Mouse (Mus musculus): ENCODE results near the gene Rab6b. TPM values are rescaled to one million over a fixed set of nuclear protein-coding genes. Genes with fewer than 3 reads are reported as not detected.

Rab6b gene
- 0.51 and 0.64 TPM in 2 replicates for total RNA-seq (2015)
- total RNA-seq (2017): 0.04 and 0.10 TPM in 2 replicates

- ATAC-seq (replicated peaks; ENCODE audit: poor library complexity): peak; percentile 34
Measured at GRCm38 (mm10) chr9:103111621-103112470, at the start of gene Rab6b. Gene Rab6b (plus strand): TSS chr9:103111787.

- no peak for ATAC-seq (replicated peaks; ENCODE audit: poor library complexity)
Measured at GRCm38 (mm10) chr9:103063591-103063990, 48.0 kb upstream of the Rab6b start.

GRCm38 (mm10) chr9:103066845-103067244 lies 44.7 kb upstream of the Rab6b start:
- no peak for ATAC-seq (replicated peaks; ENCODE audit: poor library complexity)

GRCm38 (mm10) chr9:103067651-103068050 lies 43.9 kb upstream of the Rab6b start:
- ATAC-seq (replicated peaks; ENCODE audit: poor library complexity): no peak

- ATAC-seq (replicated peaks; ENCODE audit: poor library complexity): no peak
Measured at GRCm38 (mm10) chr9:103068769-103069168, 42.8 kb upstream of the Rab6b start.

GRCm38 (mm10) chr9:103071541-103072203 lies 39.9 kb upstream of the Rab6b start:
- no peak for ATAC-seq (replicated peaks; ENCODE audit: poor library complexity)

- ATAC-seq (replicated peaks; ENCODE audit: poor library complexity): no peak
Measured at GRCm38 (mm10) chr9:103072204-103072599, 39.4 kb upstream of the Rab6b start.

- no peak for ATAC-seq (replicated peaks; ENCODE audit: poor library complexity)
Measured at GRCm38 (mm10) chr9:103072926-103073515, 38.6 kb upstream of the Rab6b start.

- no peak for ATAC-seq (replicated peaks; ENCODE audit: poor library complexity)
Measured at GRCm38 (mm10) chr9:103076836-103077531, 34.6 kb upstream of the Rab6b start.

GRCm38 (mm10) chr9:103078194-103078691 lies 33.3 kb upstream of the Rab6b start:
- peak; percentile 65 for ATAC-seq (replicated peaks; ENCODE audit: poor library complexity)

- no peak for ATAC-seq (replicated peaks; ENCODE audit: poor library complexity)
Measured at GRCm38 (mm10) chr9:103080211-103080610, 31.4 kb upstream of the Rab6b start.

GRCm38 (mm10) chr9:103082246-103082975 lies 29.2 kb upstream of the Rab6b start:
- no peak for ATAC-seq (replicated peaks; ENCODE audit: poor library complexity)

- ATAC-seq (replicated peaks; ENCODE audit: poor library complexity): no peak
Measured at GRCm38 (mm10) chr9:103083405-103083804, 28.2 kb upstream of the Rab6b start.

- no peak for ATAC-seq (replicated peaks; ENCODE audit: poor library complexity)
Measured at GRCm38 (mm10) chr9:103086736-103087135, 24.9 kb upstream of the Rab6b start.

GRCm38 (mm10) chr9:103087301-103087700 lies 24.3 kb upstream of the Rab6b start:
- no peak for ATAC-seq (replicated peaks; ENCODE audit: poor library complexity)

- ATAC-seq (replicated peaks; ENCODE audit: poor library complexity): no peak
Measured at GRCm38 (mm10) chr9:103088661-103089060, 22.9 kb upstream of the Rab6b start.

- peak; percentile 72 for ATAC-seq (replicated peaks; ENCODE audit: poor library complexity)
Measured at GRCm38 (mm10) chr9:103090116-103090875, 21.3 kb upstream of the Rab6b start.

- no peak for ATAC-seq (replicated peaks; ENCODE audit: poor library complexity)
Measured at GRCm38 (mm10) chr9:103091039-103091883, 20.3 kb upstream of the Rab6b start.

GRCm38 (mm10) chr9:103092248-103092647 lies 19.3 kb upstream of the Rab6b start:
- ATAC-seq (replicated peaks; ENCODE audit: poor library complexity): peak; percentile 90
